Mouse (Mus musculus) limb, embryonic 10.5 days (tissue): ENCODE results near the gene Rnase11. TPM values are rescaled to one million over a fixed set of nuclear protein-coding genes. Genes with fewer than 3 reads are reported as not detected.

ENCODE experiments used
- DNase-seq: peaks from one replicate; pipeline ENCODE4 v3.0.0-alpha.2; 2017; ENCODE audit warnings: low spot score
- H3K27ac ChIP-seq: fragments of 300-500 bp; sonication (generic); 2 replicates; pipeline ENCODE4 v1.5.1; 2016; ENCODE audit warnings: mild to moderate bottlenecking
- H3K27me3 ChIP-seq: fragments of 300-500 bp; sonication (generic); 2 replicates; pipeline ENCODE4 v1.6.1; 2016; ENCODE audit warnings: low read depth, mild to moderate bottlenecking; ENCODE audit not compliant: poor library complexity, severe bottlenecking
- H3K36me3 ChIP-seq: fragments of 300-500 bp; sonication (generic); 2 replicates; pipeline ENCODE4 v1.6.1; 2016; ENCODE audit warnings: mild to moderate bottlenecking, moderate library complexity
- H3K4me1 ChIP-seq: fragments of 300-500 bp; sonication (generic); 2 replicates; pipeline ENCODE4 v1.6.1; 2016
- H3K4me3 ChIP-seq: fragments of 300-500 bp; sonication (generic); 2 replicates; pipeline ENCODE4 v1.5.1; 2016; ENCODE audit warnings: mild to moderate bottlenecking, moderate library complexity
- H3K9me3 ChIP-seq: fragments of 300-500 bp; sonication (generic); replicated peaks from 2 replicates; pipeline ENCODE4 v1.6.1; 2016; ENCODE audit warnings: mild to moderate bottlenecking
- WGBS: fragments of 180-500 bp; shearing (Covaris S2); methylation state at CpG from one replicate; pipeline ENCODE4 v1.1.7; 2016; 5-methylcytosine and 5-hydroxymethylcytosine counted together
- polyA plus RNA-seq: library from polyadenylated mRNA; unstranded; fragments of >200 nt; fragmentation: Nextera tagmentation; extraction: Ambion mirVana; gene quantifications from 2 replicates; pipeline ENCODE4 v1.2.1, GENCODE M21; 2016

The Rnase11 gene
- polyA plus RNA-seq, 1 experiment from 2014 or later = not detected

- no peaks in the 10 kb centered on the region for H3K4me1 ChIP-seq
- peak overlapping the region; percentile 80 for H3K4me3 ChIP-seq
- peak overlapping the region; percentile 53; the same call in 1 of the 2 replicates for H3K27ac ChIP-seq
- H3K9me3 ChIP-seq = no peaks in the 10 kb centered on the region
- no peaks in the 10 kb centered on the region for H3K27me3 ChIP-seq
- WGBS = under 1% methylated on average over 34 of the region's 34 CpGs
- DNase-seq = peak; percentile 92
- no peaks in the 10 kb centered on the region for H3K36me3 ChIP-seq
Observed at GRCm38 (mm10) chr14:51088970-51089673, 39.2 kb upstream of the Rnase11 start.

- H3K27me3 ChIP-seq = no peaks in the 10 kb centered on the region
- no peaks in the 10 kb centered on the region for H3K9me3 ChIP-seq
- peak overlapping the region; percentile 80 for H3K4me3 ChIP-seq
- H3K27ac ChIP-seq = peak overlapping the region; percentile 53; the same call in 1 of the 2 replicates
- H3K4me1 ChIP-seq = peaks cover 6% of the 10 kb centered on the region; the same call in 1 of the 2 replicates
- under 1% methylated on average over 23 of the region's 23 CpGs for WGBS
- peak; percentile 82 for DNase-seq
- no peaks in the 10 kb centered on the region for H3K36me3 ChIP-seq
Observed at GRCm38 (mm10) chr14:51088166-51088969, 38.4 kb upstream of the Rnase11 start.

- Histone ChIP-seq H3K36me3 (no peaks in the 10 kb centered on the region), H3K27me3 (no peaks in the 10 kb centered on the region), H3K9me3 (no peaks in the 10 kb centered on the region), H3K4me1 (peaks cover 11% of the 10 kb centered on the region; the same call in 1 of the 2 replicates), H3K27ac (no peak overlapping the region), H3K4me3 (peak overlapping the region; percentile 80)
- 14% methylated on average over 9 of the region's 9 CpGs for WGBS
- DNase-seq = no peak
Observed at GRCm38 (mm10) chr14:51087762-51088161, 37.8 kb upstream of the Rnase11 start.

- Histone ChIP-seq H3K4me3 (no peak overlapping the region), H3K36me3 (no peaks in the 10 kb centered on the region), H3K4me1 (peaks cover 11% of the 10 kb centered on the region; the same call in 1 of the 2 replicates), H3K27me3 (peaks cover 3% of the 10 kb centered on the region; the same call in 1 of the 2 replicates), H3K27ac (no peak overlapping the region), H3K9me3 (no peaks in the 10 kb centered on the region)
- WGBS = 81% methylated on average over 4 of the region's 4 CpGs
- DNase-seq = no peak
Observed at GRCm38 (mm10) chr14:51085911-51086310, 35.9 kb upstream of the Rnase11 start.

GRCm38 (mm10) chr14:51085086-51085485 lies 35.1 kb upstream of the Rnase11 start:
- H3K27ac ChIP-seq = no peak overlapping the region
- 84% methylated on average over 2 of the region's 2 CpGs for WGBS
- H3K36me3 ChIP-seq = no peaks in the 10 kb centered on the region
- H3K4me1 ChIP-seq = peaks cover 11% of the 10 kb centered on the region; the same call in 1 of the 2 replicates
- no peak overlapping the region for H3K4me3 ChIP-seq
- no peak for DNase-seq
- H3K9me3 ChIP-seq = no peaks in the 10 kb centered on the region
- peaks cover 3% of the 10 kb centered on the region; the same call in 1 of the 2 replicates for H3K27me3 ChIP-seq

- Histone ChIP-seq H3K27me3 (peaks cover 3% of the 10 kb centered on the region; the same call in 1 of the 2 replicates), H3K27ac (no peak overlapping the region), H3K4me1 (peaks cover 11% of the 10 kb centered on the region; the same call in 1 of the 2 replicates), H3K36me3 (no peaks in the 10 kb centered on the region), H3K9me3 (no peaks in the 10 kb centered on the region), H3K4me3 (peak overlapping the region; percentile 63)
- DNase-seq = no peak
- WGBS = 15% methylated on average over 7 of the region's 7 CpGs
Observed at GRCm38 (mm10) chr14:51083805-51084204, 33.8 kb upstream of the Rnase11 start.

GRCm38 (mm10) chr14:51082599-51083581 lies 32.9 kb upstream of the Rnase11 start:
- 3% methylated on average over 40 of the region's 40 CpGs for WGBS
- no peaks in the 10 kb centered on the region for H3K36me3 ChIP-seq
- H3K4me3 ChIP-seq = peak overlapping the region; percentile 63
- peak; percentile 70 for DNase-seq
- peaks cover 3% of the 10 kb centered on the region; the same call in 1 of the 2 replicates for H3K27me3 ChIP-seq
- peaks cover 11% of the 10 kb centered on the region; the same call in 1 of the 2 replicates for H3K4me1 ChIP-seq
- H3K27ac ChIP-seq = peak overlapping the region; percentile 3; the same call in 1 of the 2 replicates
- no peaks in the 10 kb centered on the region for H3K9me3 ChIP-seq

GRCm38 (mm10) chr14:51081035-51081434 lies 31.1 kb upstream of the Rnase11 start:
- Histone ChIP-seq H3K9me3 (no peaks in the 10 kb centered on the region), H3K36me3 (no peaks in the 10 kb centered on the region), H3K27me3 (peaks cover 3% of the 10 kb centered on the region; the same call in 1 of the 2 replicates), H3K4me3 (no peak overlapping the region), H3K4me1 (peaks cover 11% of the 10 kb centered on the region; the same call in 1 of the 2 replicates), H3K27ac (no peak overlapping the region)
- no peak for DNase-seq
- WGBS = 87% methylated on average over 2 of the region's 2 CpGs

GRCm38 (mm10) chr14:51079180-51079579 lies 29.2 kb upstream of the Rnase11 start:
- DNase-seq = no peak
- peaks cover 3% of the 10 kb centered on the region; the same call in 1 of the 2 replicates for H3K27me3 ChIP-seq
- H3K4me1 ChIP-seq = peaks cover 11% of the 10 kb centered on the region; the same call in 1 of the 2 replicates
- H3K4me3 ChIP-seq = no peak overlapping the region
- no peaks in the 10 kb centered on the region for H3K9me3 ChIP-seq
- H3K27ac ChIP-seq = no peak overlapping the region
- H3K36me3 ChIP-seq = no peaks in the 10 kb centered on the region
- WGBS = 82% methylated on average over 1 of the region's 1 CpGs

- Histone ChIP-seq H3K36me3 (no peaks in the 10 kb centered on the region), H3K4me1 (no peaks in the 10 kb centered on the region), H3K27ac (no peak within 1 kb of the TSS), H3K27me3 (no peaks in the 10 kb centered on the region), H3K9me3 (no peaks in the 10 kb centered on the region), H3K4me3 (no peak within 1 kb of the TSS)
- 83% methylated on average over 3 of the region's 3 CpGs for WGBS
- DNase-seq = no peak
Observed at GRCm38 (mm10) chr14:51074335-51074734, 24.4 kb upstream of the Rnase11 start, which contains the start of gene Olfr750. Olfr750 (minus strand) TSS chr14:51074435.

- no peak for DNase-seq
- Histone ChIP-seq H3K4me1 (0 out of 2 replicates have a peak, but pooled peaks cover 5% of the 10 kb centered on the region), H3K4me3 (no peak overlapping the region), H3K27ac (no peak overlapping the region), H3K9me3 (no peaks in the 10 kb centered on the region), H3K27me3 (no peaks in the 10 kb centered on the region), H3K36me3 (no peaks in the 10 kb centered on the region)
- WGBS = 79% methylated on average over 2 of the region's 2 CpGs
Observed at GRCm38 (mm10) chr14:51069617-51070016, 19.7 kb upstream of the Rnase11 start.

- H3K9me3 ChIP-seq = no peaks in the 10 kb centered on the region
- H3K27ac ChIP-seq = no peak overlapping the region
- WGBS = 91% methylated on average over 5 of the region's 5 CpGs
- H3K27me3 ChIP-seq = no peaks in the 10 kb centered on the region
- H3K4me3 ChIP-seq = no peak overlapping the region
- 0 out of 2 replicates have a peak, but pooled peaks cover 5% of the 10 kb centered on the region for H3K4me1 ChIP-seq
- H3K36me3 ChIP-seq = no peaks in the 10 kb centered on the region
- DNase-seq = no peak
Observed at GRCm38 (mm10) chr14:51068956-51069355, 19.0 kb upstream of the Rnase11 start.
